Mouse (Mus musculus) B cell, adult 2 months (primary cell): ENCODE measurements around the gene Slc2a3.
"Not testable (repeated sequence)": the region's sequence is repeated elsewhere in the genome, so short reads cannot be mapped to it uniquely, and the experiment has no call there.

Source experiments
- DNase-seq, 2 experiments: peaks; one replicate each; pipeline ENCODE4 v3.0.0; 2022

Slc2a3 gene

GRCm38 (mm10) chr6:122703706-122704105 lies 97.7 kb downstream of the Slc2a3 start:
- DNase-seq: no peak

GRCm38 (mm10) chr6:122703251-122703650 lies 98.2 kb downstream of the Slc2a3 start:
- no peak for DNase-seq

GRCm38 (mm10) chr6:122702480-122703124 lies 98.8 kb downstream of the Slc2a3 start:
- DNase-seq: no peak

GRCm38 (mm10) chr6:122701816-122702215 lies 99.6 kb downstream of the Slc2a3 start:
- no peak for DNase-seq

- not testable (repeated sequence) for DNase-seq
These were observed 101.8 kb downstream of the Slc2a3 start for GRCm38 (mm10) chr6:122699628-122700027.

- no peak for DNase-seq
These were observed 106.0 kb downstream of the Slc2a3 start for GRCm38 (mm10) chr6:122695398-122695797.

- DNase-seq: no peak
These were observed 111.4 kb downstream of the Slc2a3 start for GRCm38 (mm10) chr6:122690082-122690481.

GRCm38 (mm10) chr6:122689411-122690055 lies 111.9 kb downstream of the Slc2a3 start:
- no peak for DNase-seq

GRCm38 (mm10) chr6:122686709-122687108 lies 114.7 kb downstream of the Slc2a3 start:
- DNase-seq: no peak

GRCm38 (mm10) chr6:122682646-122683045 lies 118.8 kb downstream of the Slc2a3 start:
- DNase-seq: no peak
